Mouse (Mus musculus) splenic B cell, adult 2 months (primary cell): ENCODE measurements around the gene Slc38a6.

Source experiments
- DNase-seq: peaks from one replicate; pipeline ENCODE4 v3.0.0-alpha.2; 2011; ENCODE audit warnings: low read depth, low spot score
- H3K27me3 ChIP-seq: 2 replicates; pipeline ENCODE4 v1.6.1; 2012; ENCODE audit warnings: mild to moderate bottlenecking, low read length, moderate library complexity, mixed read lengths; ENCODE audit not compliant: control insufficient read depth, poor library complexity, insufficient read depth, severe bottlenecking
- H3K36me3 ChIP-seq: 2 replicates; pipeline ENCODE4 v1.6.1; 2012; ENCODE audit warnings: mild to moderate bottlenecking, low read length, moderate library complexity, mixed read lengths; ENCODE audit not compliant: control insufficient read depth, poor library complexity, insufficient read depth, severe bottlenecking

Gene Slc38a6

DNA sequence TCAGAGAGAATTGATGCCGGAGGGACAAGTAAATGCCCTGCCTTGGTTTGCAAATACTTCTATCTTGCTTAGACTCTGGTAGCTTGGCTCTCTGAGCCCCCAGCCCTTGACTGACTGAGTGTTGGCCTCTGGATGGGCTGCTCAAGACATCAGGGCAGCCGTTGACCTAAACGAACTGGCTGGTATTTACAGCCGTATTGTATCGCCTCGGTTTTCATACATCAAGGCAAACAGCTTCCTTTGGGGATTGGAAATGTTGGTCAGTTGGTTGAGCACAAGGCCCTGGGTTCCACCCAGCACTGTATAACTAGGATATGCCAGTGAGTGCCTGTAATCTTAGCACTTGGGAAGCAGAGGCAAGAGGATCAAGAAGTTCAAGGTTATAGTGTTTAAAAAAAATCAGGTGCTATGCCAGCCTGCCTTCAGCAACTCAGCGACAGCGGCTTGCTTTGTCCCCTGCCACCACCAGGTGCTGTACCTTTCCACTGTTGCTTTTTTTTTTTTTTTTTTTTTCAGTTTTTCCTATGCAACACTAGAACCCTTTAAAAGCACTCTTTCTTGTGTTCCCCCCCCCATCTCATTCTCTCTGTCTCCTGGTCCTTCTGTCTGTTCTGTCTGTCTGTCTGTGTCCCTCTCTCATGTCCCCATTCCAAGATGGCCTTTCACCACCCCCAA, 94.2 kb downstream of the Slc38a6 start:
- no peak for DNase-seq
- H3K36me3 ChIP-seq, result no peaks in the 10 kb centered on the region
- H3K27me3 ChIP-seq, result no peaks in the 10 kb centered on the region

DNA sequence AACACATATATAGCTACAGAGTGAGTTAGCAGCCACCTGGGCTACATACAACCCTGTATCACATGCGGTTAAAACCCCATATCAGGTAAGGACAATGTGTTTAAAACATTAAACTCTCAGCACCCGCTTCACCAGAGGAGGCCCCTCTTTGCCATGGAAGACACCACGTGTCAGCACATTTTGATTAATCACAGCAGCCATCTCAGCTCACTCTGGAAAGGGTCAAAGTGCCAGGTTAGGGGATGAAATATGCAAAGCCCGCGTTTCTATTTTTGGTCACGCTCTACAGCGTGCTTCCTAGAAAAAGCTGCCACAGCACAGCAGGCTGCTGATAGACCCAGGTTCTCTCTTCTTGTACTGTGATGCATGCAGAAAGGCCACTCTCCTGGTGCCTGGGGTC, 94.9 kb downstream of the Slc38a6 start:
- no peaks in the 10 kb centered on the region for H3K36me3 ChIP-seq
- DNase-seq, result no peak
- H3K27me3 ChIP-seq, result no peaks in the 10 kb centered on the region

DNA sequence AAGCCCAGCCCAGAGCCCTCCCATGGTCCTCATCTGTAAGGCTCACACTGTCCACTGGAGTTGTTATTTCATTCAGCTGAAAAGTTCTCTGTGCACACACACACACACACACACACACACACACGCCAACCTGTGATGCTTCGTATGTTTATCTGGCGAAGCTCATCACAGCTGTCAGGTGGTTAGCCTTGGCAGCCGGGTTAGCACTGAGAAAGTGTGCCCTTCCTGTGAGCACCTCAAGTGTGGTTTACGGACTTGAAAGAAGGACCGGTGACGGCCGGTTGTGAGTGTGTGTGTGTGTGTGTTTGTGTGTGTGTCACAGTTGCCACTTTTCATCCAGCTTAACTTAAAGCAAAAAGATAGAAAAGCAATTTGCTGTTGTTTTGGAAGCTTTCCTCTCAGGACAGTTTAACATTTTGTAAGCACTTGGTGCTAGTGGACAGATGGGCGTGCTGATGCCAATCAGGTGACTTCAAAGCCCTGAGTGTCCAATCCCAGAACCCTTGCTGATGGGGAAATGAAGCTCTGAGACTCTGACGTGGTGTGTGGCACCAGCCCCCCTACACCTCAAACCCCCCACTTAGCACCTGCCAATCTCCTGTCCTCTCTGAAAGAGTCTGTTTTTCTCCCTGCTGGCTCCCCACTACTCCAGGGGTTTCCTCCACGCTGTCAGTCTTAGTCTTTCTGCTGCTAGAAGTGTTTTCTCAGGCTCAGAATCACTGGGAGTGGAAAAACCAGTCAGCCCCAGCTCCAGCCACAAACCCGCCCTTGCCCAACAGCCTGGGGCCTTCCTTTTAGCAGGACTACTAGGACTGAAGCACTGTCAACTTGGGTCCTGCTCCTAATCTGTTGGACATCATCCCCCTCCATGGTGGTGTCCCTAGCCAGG, 96.0 kb downstream of the Slc38a6 start:
- no peaks in the 10 kb centered on the region for H3K27me3 ChIP-seq
- no peak for DNase-seq
- H3K36me3 ChIP-seq, result no peaks in the 10 kb centered on the region

DNA sequence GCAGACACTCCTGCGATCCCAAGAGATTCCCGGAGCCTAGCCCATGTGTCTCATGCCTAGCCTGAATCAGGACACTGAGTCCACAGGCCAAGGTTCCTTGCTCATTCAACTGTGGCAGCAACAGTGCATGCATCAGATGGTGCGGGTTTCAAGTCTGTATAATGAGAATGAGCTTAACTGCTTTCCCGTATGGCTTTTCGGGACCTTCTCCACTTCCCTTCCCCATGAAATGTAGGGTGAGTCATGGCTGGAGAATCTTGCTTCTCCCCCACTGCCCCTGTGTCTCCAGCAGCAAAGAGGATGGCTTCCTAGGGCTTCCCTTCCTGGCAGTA, 96.6 kb downstream of the Slc38a6 start:
- no peaks in the 10 kb centered on the region for H3K36me3 ChIP-seq
- no peaks in the 10 kb centered on the region for H3K27me3 ChIP-seq
- no peak for DNase-seq

DNA sequence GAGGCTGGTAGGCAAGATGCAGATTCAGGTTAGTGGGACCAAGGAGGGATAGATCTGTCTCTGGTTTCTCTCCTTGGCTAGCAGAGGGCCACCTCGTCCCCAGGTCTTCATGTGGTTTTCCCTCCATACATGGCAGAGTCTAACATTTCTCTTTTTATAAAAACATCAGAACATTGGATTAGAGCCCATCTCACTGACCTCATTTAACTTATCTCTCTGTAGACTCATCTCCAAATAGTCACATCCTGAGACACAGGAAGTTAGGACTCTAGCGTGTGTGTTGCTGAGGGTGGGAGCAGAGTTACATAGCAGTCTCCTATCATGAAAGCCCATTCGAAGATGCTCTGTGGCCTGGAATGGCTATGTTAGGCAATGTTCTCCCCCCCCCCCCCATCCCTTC, 97.3 kb downstream of the Slc38a6 start:
- no peaks in the 10 kb centered on the region for H3K36me3 ChIP-seq
- no peak for DNase-seq
- H3K27me3 ChIP-seq, result no peaks in the 10 kb centered on the region

DNA sequence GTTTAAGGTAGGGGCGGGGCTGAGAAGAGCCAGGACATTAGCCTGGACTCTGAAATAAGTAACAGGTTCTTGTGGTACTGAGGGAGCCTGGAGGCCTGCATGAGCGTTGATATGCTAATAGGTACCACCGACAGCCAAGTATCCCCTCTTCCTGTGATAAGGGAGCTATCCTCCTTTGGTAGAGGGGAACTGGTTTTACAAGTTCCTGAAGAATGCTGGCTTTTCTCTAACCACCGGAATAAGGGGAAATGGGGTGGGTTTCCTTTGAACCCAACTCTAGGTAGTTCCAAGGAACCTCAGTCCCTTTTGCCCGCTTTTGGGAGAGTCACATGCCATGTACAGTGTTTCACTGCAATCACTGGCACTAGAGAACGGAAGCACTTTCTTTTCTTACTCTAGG, 98.2 kb downstream of the Slc38a6 start:
- no peak for DNase-seq
- Histone ChIP-seq H3K36me3 (no peaks in the 10 kb centered on the region), H3K27me3 (no peaks in the 10 kb centered on the region)

DNA sequence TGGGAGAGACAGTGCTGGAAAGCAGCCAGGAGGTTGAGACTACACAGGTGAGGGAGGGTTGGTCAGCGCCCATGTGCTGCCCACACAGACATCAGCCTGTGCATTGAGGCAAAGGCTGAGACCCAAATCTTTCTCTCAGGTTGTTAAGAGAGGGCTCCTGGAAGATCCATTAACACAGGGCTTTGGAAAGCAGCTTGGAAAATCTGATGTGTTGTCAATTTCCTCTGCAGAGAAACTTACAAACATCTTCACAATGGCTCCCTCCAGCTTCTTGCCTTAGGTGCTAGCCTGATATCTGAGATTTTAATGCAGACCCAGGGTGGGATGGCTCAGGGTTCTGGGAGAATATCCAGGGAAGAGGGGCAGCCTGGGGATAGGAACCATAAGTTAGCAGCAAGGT, 105.9 kb downstream of the Slc38a6 start:
- Histone ChIP-seq H3K27me3 (no peaks in the 10 kb centered on the region), H3K36me3 (no peaks in the 10 kb centered on the region)
- no peak for DNase-seq

DNA sequence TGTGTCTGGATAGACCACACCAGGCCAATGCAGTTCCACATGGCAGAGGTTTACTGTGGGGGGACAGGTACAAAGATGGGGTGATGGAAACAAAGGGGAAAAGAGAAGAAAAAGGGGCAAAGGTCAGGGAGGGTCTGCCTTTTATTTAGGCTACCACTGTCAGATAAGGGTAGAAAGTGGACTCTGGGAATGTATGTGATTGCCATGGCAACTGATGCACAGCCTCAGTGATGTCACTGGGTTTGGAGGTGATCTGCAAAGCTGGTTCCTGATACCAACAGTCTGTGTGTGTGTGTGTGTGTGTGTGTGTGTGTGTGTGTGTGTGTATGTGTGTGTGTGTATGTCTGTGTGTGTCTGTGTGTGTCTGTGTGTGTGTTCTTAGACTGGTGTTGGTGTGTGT, 106.4 kb downstream of the Slc38a6 start:
- DNase-seq, result no peak
- Histone ChIP-seq H3K27me3 (no peaks in the 10 kb centered on the region), H3K36me3 (no peaks in the 10 kb centered on the region)

DNA sequence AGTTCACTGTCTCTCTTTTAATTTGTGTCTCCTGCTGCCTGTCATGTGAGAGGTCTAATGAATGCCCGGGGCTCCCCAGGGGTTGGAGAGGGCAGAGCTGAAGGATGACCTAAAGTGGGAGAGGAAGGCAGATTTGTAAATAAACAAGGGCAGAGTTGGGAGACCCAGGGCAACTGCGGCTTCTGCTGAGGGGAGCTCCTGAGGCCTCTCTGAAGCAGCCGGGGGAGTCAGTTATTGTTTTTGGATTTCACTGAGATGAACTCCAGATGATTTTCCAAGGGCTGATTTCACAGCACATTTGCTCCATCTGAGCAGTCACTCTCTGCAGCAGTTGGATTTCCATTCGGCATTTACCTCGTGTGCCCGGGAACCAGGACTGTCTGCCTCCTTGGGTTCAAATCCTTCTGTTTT, 107.3 kb downstream of the Slc38a6 start:
- H3K36me3 ChIP-seq, result no peaks in the 10 kb centered on the region
- DNase-seq, result no peak
- no peaks in the 10 kb centered on the region for H3K27me3 ChIP-seq

DNA sequence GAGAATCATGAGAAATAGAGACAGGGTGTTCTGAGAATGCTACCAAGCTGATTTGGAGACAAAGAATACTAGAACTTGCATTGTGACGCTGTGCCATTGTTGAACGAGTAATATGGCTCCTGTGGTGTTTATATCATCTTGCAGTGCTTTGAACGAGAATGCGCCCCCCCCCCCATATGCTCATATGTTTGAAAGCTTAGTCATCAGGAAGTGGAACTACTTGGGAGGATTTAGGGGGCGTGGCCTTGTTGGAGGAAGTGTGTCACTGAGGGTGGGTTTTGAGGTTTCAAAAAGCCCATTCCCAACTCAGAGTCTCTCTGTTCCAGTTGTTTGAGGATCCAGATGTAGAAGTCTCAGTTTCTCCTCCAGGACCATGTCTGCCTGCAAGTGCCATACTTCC, 108.0 kb downstream of the Slc38a6 start:
- H3K36me3 ChIP-seq, result no peaks in the 10 kb centered on the region
- no peaks in the 10 kb centered on the region for H3K27me3 ChIP-seq
- no peak for DNase-seq

DNA sequence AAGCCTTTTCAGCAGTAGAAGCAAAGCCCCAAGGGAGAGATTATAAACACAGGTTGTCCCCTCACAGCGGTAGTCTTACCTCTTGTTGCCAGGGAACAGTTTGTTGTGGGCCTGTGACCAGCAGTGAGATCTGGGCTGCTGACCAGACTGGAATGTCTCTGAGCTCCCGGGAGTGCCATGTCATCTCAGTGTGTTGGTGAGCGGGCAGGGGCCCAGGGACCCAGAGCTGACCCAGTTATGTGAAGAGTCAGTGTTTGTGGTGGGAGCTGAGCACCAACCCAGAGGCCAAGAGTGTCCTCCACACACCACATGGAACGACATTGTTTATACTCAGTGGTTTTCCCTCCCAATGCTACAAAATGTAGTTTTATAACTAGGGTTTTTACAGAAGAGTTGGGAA, 112.8 kb downstream of the Slc38a6 start:
- H3K27me3 ChIP-seq, result no peaks in the 10 kb centered on the region
- H3K36me3 ChIP-seq, result no peaks in the 10 kb centered on the region
- DNase-seq, result no peak

DNA sequence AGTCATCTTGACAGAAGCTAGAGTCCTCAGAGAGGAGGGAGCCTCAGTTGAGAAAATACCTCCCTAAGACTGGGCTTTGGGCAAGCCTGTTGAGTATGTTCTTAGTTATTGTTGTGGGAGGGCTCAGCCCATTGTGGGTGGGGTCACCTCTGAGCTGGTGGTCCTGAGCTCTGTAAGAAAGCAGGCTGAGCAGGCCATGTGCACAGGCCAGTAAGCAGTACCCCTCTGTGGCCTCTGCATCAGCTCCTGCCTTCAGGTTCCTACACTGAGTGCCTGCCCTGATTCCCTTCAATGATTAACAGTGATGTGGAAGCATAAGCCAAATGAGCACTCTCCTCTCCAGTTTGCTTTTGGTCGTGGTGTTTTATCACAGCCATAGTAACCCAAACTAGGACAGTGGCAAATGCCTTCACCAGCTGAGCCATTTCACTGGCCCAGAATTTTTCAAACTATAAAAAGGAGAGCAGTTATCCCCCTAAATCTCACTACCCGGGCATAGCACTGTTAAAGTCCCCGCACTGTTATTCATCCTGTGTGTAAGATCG, 114.0 kb downstream of the Slc38a6 start:
- DNase-seq, result no peak
- Histone ChIP-seq H3K27me3 (no peaks in the 10 kb centered on the region), H3K36me3 (no peaks in the 10 kb centered on the region)

DNA sequence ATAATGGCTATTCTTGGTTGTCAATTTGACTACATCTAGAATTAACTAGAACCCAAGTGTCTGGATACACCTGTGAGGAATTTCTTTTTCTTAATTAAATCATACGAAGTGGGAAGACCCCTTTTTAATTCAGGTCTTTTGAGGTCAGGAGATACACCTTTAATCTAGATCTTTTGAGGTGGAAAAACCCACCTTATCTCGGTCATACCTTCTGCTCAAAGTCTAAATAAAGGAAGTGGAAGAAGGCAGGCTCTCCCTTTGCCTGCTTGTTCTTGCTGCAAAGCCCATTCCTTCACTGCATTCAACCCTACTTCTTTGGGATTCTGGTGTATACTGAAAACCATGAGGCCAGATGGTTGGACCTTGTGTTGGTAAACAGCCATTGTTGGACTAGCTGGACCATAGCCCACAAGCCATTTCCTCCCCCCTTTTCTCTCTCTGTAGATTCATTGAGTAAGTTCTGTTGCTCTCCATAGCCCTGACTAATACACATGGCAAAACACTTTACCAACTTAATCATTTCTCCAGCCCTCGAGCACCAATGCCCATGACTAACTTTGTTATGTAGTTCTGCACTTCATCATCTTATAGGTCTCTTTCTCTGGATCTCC, 115.0 kb downstream of the Slc38a6 start:
- no peak for DNase-seq
- no peaks in the 10 kb centered on the region for H3K36me3 ChIP-seq
- no peaks in the 10 kb centered on the region for H3K27me3 ChIP-seq

DNA sequence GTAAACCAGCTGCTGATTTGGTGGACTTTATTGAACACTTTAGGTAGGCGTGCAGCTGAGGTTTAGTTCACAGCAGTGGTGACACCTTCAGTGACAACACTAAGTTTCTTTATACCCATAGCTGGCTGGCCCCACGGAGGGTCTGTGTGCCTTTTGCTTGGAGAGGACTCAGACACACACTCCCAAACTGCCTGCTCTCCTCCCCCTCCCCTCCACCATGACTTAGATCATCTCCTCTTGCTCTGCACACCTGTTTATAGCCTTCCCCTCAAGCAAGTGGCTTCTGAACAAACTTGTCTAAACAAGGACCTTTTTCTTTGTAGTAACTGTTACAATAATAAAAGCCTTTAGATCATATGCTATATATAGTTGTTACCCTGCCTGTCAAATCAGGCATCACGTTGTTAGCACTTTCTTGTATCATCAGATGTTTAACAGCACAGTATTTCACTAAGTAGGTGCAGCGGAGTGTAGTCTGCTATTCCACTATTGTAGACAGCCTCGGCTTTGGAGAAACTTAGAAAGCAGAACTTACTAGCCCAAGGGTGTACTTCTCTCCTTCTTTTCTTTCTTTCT, 115.6 kb downstream of the Slc38a6 start:
- no peaks in the 10 kb centered on the region for H3K27me3 ChIP-seq
- H3K36me3 ChIP-seq, result no peaks in the 10 kb centered on the region
- no peak for DNase-seq
